Mouse (Mus musculus) adrenal gland, adult 2 months (tissue): ENCODE data around the gene Pml. TPM values are rescaled to one million over a fixed set of nuclear protein-coding genes. Genes with fewer than 3 reads are reported as not detected.

ENCODE experiments used
- DNase-seq: peaks from one replicate; pipeline ENCODE4 v3.0.0; 2021
- polyA plus RNA-seq: library from polyadenylated mRNA; depleted of rRNA; stranded (reverse); fragments of >200 nt; gene quantifications from 2 replicates; pipeline ENCODE4 v1.2.3, GENCODE M21; 2012
- total RNA-seq, 2 experiments: library from RNA; stranded (reverse); gene quantifications; 2 replicates each; pipeline ENCODE4 v1.2.3; 2021

The Pml gene
- total and polyA plus RNA-seq, 3 experiments = 20.8 to 33.4 (median 28.0) TPM

DNA sequence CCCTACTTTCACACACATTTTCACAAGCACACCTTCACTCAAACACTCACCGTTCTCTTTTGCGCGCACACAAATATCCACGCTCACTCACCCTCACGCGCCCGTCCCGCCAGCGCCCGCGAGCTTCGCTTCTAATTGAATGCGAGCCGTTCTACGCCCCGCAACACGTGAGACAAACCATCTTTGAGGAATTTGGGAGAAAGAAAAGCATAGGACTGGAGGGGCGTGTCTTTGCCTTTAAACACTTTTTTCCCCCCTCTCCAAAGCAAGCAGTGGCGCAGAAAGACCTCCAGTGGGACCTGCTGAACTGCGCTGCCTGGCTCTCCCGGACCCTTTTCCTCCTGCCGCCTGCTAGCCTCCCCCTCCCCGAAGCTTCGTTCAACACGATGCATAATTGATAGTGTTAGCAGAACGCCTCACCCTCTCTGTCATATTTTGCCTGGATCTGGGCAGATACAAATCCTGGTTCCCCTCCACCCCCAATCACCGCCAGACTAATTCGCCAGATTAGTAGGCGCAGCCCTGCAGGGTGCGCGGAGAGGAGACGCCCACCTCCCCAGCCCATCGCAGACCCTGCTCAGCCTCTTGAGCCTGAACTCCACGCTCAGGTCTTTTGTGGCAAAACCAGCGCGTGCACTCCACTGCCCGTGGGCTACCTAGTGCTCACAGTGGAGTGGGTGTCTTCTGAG lies 47.6 kb downstream of the Pml start:
- DNase-seq = no peak

DNA sequence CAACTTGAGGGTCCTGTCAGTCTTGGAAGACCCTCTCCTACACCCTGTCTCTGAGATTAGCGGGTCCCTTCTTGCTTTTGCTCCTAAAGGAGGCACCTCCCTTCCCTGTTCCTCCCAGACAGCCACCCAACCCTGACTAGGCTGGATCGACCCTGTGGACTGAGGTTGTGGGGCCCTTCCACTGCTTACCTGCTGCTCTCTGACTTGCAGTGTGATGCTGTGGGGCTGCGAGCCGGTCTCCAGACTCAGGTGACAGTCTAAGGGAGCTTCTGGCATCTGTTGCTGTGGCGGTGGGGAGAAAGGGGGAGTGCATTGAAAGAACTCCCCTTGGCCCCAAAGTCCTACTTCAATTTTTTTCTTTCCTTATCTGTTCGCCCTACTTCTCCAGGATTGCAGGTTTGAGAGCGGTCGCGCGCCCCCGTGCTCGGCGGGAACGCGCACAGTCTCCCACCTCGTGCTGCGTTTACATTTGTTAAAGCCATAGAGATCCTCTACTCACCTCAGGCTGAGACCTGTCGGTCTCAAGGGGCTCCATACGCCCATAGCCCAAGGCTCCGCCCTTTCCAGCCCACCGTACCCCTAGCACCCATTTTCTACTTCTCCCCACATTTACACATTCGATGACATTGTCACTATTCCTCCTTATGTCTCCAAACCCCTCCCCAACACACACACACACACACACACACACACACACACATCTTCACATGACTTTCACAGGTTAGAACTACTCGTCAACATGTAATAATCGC lies 48.3 kb downstream of the Pml start:
- DNase-seq = no peak

DNA sequence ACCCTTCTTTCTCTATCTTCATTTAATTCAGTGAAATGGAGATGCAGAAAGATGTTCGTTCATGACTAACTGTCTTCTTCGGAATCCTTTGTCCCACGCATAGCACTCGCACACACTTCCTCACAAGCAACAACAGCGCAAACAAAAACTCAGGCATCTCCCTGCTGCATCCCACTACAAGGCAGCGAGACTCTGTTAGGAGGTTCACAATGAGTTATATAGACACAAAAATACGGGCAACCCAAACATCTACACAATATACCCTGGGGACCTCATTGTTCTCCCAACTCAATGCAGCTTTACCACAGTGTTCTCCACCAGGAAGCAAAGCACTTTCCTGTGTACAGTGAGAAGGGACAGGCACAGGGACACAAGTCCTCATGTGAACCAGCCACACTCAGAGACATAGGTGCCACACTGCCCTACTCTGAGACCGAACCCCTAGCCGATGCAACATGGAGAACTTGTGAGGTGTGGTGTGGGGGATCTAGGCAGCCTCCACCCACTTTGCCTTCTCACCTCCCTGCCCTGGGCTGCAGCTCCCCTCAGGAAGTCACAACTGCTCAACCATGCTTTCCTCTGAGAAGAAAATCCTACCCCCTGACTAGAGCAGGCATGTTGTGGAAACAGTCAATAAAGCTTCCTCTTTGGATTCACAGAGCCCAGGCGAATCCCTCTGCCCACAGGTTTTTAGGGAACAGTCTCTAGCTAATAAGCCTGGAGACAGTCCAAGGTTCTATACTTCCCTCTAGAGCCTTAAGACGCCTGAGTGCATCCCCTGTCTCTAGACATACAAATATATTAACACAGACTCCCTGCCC lies 49.1 kb downstream of the Pml start:
- DNase-seq = no peak

DNA sequence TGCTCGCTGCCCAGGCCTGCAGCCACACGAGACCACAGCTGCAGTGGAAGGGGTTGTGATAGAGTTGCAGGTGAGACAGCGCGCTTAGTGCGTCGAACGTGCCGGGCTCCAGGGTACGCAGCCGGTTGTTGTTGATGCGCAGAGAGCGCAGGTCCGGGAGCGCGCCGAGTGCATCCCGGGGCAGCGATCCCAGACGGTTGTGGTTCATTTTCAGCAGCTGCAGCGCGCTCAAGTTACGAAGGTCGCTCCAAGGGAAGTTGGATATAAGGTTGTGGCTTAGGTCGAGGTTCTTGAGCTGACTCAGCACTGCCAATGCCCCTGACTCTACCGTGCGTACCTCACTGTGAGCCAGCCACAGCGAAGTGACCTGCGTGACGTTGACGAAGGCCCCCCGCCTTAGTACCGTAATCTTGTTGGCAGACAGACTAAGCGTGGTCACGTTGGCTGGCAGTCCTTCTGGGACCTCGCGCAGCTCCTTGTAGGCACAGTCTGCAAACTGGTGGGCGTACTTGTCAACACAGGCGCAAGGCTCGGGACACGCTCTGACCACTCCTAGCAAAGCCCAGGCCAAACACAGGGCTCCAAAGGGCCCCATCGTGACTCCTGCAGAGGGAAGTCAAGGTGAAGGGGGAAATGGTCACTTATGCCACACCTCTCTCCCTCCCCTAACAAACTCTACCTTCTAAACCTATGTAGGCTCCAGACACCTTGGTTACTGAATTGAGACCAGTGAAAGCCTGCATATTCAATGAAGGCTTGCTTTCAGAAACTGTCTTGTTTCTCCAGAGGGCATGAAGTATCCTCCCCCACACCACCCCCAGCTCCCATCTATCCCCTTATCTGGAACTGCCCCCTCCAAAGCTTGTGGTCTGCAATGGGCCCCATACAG lies 50.0 kb downstream of the Pml start:
- peak; percentile 34 for DNase-seq

DNA sequence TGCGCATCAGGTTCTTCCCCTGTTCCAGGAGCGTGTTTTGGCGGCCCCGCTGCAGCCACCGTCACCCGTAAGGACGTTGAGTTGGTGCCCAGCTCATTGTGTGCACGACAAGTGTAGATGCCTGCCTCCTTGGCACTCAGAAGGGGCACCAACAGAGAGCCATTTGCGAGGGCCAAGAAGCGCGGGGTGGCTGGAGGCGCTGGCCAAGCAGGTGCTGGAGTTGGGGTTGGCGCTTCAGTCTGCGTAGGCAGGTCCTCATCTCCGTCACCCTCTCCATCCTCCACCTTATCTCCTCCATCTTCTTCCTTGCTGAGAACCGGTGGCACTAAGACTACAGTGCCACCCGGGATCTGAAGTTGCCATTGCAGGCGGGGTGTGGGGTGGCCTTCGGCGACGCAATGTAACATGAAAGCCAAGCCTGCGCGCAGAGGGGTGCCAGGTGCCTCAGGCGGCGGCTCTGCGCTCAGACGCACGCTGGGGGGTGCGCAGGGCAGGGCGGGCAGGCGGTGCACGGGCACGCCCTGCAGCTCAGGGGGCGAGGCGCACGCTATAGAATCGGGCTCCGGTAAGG lies 50.7 kb downstream of the Pml start:
- DNase-seq = no peak

DNA sequence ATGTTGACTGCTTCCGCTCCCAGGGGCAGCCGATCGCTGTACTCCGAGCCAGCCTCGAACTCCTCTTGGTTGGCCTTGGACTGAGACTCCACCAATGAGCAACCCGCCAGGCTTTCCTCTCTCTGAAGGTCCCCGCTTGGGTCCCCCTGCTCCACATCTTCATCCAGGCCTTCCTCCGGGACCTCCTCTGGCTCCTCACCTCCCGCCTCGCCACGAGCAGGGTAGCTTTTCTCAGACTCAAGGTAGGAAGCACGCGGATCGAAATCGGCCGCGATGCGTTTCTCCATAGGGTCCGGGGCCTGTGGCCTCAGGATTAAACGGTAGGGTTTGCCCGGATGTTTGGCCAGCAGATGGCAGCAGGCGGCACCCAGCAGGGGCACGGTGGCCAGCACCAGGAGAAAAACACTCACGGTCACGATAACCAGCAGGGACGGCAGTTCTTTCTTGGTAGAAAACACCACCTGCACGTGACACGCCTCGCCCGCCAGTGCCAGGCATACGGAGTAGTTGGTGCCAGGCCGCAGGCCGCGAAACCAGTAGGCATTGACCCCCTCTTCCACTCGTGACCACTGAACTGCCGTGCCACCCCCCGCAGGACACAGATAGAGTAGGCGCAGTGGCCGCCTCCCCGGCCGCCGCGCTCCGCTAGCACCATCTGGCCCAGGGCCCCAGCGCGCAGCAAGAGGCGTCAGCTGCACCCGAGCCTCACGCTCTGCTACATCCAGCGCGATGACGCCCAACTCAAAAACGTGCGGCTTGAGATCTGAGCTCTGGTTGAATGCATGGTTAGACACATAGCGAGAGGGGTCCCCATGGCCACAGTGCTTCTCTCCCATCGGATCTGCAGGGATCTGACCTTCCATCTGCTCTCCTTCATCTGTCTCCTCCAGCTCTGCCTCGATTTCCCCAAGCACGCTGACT lies 51.5 kb downstream of the Pml start:
- DNase-seq = peak; percentile 75

DNA sequence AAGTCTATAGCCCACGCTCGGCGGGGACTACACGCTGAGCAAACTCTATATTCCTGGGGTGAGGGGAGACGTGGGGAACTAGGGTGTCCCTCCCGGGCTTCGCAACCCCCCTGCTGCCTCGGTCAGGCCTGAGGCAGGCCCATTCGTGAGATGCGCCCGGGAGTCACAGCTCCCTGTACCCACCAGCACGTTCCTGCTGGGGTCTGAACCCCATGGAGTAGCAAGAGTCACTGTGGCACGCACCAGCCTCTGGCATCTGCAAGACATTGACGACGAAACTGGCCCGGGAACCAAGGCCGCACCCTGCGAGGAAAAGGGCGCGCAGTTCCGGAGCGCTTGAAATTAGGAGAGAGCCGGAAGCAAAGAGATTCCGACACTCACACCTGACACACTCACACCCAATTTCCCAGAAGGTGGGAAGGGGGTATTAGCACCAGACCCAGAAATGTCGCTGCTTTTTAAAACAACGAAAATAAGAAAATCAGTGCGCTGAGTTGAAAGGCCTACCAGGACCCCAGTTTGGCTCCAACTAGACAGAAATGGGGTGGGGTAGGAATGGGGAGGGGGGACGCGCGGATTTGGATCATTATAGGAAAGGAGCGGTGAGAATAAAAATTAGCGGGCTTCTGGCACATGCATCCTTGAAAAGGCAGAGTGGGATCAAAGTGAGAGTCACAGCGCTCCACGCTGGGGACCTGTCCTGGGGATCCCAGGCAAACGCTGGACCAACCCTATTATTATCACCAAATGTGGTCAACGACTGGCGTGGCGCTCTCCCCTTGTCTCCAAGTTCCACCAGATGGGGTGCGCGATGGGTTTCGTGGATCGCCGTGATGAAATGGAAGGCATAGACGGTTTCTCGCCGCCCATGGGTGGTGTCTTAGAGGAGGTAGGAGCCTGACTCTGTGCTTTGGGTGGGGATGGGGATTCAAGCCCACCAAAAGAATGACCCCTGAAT lies 52.7 kb downstream of the Pml start:
- peak; percentile 58 for DNase-seq

DNA sequence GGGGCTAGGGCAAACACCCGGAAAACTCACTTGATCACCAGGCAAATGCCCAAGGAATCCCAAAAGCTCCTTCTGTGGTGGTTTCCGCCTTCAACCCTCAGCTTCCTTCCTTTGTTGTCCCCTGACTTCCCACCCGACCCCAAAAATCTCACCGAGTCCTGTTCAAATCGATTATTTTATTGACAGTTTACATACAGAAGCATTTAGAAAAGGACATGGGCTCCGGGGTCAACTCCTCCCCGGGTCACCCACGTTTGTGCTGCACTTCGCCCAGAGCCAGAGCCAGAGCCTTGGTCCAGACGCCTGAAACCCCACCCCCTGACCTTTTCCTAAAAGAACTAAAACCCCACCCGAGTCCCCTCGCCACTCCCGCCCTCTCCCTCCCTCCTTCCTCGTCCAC lies 53.4 kb downstream of the Pml start:
- DNase-seq = no peak

DNA sequence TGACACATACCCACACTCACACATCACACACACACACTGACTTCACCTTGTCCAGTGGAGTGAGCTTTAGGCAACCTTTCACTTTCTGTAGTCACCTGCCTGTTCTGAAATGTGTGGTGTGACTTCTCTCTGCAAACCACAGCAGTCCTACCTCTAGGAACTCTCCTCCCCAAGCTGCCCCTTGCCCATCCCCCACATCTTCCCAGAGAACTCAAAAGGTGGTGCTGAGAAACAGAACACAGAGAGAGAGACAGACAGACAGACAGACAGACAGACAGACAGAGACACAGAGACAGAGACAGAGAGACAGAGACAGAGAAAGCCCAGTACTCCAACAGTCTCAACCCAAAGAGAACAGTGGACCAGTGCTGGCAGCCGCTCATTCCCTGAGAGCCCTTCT lies 53.9 kb downstream of the Pml start:
- DNase-seq = no peak

DNA sequence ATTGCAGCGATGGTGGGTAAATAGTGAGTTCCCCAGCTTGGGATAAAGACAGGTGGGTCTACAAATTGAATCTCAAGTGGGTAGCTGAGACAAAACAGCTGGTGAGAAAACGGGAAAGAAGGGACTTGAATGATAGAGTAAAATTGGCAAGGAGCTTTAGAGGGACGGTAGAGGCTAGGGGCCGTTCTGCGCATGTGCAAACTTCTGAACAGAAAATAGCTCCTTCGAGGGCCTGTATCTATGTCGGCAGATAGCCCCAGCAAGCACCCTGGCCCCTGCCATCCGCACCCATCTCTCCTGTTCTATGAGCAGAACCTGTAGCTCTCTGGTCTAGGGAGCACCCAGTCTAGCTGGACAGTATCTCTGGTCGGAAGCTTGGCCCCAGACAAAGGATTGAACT lies 55.4 kb downstream of the Pml start:
- DNase-seq = no peak

DNA sequence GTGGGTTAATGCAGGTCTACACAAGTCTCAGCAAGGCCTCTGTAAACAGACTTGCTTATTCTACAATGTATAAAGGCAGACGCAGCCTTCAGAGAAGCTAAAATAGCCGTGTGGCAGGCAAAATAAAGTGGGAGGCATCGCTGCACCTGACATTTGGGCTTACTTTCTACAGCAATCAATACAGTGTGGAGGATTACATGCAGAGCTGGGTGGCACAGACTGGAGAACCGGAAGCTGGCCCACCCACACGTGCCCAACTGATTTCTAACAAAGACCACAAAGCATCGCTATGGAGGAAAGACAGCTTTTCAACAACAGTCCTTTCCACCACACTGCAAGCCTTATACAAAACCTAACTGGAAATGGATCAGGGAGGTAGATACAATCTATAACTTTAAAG lies 65.1 kb downstream of the Pml start:
- DNase-seq = no peak

DNA sequence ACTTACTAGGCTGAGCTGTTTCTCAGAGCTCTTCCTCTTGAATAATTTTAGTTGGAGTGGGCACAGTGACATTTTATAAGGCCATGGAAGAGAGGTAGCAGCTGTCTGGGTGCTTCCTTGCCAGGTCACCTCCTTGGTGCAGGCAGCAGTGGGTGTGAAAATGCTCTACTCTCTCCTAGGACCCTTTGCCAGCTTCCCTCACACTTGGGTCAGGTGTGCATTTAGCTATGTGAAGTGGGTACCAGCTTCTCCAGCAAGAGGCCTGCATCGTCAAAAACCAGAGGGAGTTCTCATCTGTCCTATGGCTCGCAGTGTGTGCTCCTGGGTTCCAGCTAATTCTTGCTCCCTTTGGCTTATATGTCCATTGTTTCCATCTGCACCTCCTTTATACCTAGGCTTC lies 70.2 kb downstream of the Pml start:
- no peak for DNase-seq

DNA sequence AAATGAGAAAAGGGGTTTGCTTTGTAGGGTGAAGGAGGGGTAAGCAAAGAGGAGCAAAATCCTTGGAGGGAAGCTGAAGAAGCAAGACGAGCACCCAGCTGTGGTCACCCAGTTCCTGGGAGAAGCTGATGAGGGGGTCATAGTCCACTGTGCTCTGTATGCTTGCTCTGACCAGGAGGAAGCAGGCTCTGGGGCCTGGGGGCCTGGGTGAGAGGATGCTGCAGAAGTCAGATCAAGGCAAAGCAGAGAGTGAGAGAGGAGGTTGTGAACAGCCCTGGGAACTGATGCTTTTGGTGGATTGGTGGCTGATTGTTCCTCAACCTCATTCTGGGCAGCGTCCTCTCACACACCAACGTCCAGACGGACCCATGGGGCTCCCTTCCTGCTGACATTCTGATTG lies 72.4 kb downstream of the Pml start:
- no peak for DNase-seq

DNA sequence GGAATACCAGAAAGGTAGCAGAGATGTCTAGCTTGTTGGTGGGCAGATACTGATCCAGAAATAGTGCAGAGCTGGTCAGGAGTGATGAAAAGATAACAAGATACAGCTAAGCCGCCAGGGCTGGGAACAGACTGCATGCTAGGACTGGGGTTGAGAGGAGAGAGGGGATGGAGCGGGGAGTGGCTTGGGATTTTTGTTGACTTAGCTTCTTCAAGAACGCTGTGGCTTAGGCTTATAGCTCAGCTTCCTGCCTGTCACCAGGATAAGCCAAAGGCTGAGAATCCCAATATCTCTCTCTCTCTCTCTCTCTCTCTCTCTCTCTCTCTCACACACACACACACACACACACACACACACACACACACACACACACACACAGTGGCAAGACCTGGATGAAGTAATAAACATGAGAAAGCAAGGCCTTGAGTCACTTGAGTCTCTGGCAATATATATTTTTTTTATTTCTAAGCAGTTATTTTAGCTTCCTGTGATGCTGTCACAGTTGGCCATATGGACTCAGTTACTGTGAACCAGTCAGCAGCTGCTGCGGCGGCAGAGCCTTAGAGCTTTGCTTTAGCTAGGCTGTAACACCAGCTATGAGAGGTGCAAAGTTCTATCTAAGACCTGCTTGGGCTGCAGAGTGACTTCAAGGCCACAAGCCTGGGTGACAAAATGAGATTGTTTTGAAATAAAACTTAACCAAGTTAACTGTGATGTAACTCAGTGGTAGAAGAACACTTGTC lies 73.7 kb downstream of the Pml start:
- DNase-seq = no peak

DNA sequence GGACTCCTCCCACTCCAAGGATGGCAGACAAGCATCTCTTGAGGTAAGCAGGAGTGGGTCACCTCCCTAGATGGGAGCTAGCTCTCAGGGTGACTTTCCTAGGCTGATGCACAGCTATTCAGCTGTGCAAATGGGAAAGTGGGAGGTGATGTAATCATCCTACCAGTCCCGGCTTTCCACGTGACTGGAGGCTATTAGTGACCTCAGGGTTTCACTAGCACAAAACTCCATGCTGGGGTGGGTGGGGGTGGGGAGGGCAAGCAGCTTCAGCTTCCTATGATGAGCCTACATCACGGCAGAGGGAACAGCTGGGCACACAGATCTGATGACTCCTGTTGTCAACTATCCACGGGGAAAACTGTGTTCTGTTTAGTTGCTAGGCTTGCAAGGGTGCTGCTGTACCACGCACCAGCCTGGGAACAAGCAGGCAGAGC lies 74.8 kb downstream of the Pml start:
- DNase-seq = no peak

DNA sequence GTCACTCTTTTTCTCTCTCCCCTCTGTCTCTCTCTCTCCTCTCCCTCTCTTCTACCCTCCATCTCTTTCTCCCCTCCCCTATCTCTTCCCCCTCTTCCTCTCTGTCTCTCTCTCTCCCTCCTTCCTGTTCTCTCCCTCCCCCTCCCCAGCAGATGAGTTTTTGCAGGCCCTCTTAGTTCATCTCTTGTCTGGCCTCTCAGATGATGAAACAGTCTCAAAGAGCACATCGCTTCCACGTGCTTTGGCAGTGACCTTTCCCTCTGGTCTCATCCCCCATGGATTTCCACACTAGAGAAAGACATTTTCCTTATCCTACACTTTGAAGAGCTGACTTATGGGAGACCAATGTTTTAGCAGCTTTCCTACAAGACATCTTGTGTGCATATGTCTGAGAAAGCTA lies 76.7 kb downstream of the Pml start:
- no peak for DNase-seq

DNA sequence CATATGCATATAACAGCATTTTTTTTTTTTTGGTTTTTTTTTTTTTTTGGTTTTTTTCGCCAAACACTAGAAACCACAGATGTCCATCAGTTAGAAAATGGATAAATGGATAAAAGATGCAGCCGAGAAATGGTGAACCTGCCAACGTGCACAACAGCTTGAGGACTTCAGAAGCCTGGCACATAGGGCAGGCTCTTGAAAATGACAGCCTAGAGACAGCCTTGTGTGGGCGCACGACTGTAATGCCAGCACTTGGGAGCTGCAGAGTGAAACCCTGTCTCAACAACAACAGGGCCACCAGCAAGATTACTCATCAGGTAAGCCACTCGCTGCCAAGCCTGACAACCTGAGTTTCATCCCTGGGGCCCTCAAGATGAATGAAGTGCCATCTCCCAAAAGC lies 80.2 kb downstream of the Pml start:
- DNase-seq = no peak

DNA sequence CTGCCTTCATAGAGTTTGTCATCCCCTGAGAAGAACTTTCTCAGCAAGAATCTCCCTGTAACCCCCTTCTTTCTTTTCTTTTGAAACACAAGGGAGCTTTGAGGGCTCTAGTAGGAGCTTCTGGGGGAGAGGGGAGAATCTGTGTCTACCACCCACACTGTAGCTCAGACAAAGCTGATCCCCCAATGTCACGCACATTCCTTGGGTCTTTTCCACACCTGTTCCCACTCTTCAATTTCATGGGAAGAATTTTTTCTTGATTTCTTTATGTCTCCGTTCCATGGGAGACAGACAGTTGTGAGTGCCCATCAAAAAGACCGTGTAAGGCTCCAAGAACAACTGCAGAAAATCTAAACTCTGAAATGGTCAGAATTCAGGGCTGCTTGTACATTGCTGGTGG lies 80.7 kb downstream of the Pml start:
- DNase-seq = no peak
